Mouse (Mus musculus) spleen, adult 18-20 months (tissue): ENCODE data around the gene Atp2a1.
A peak's percentile ranks its signal among the peaks of the same experiment; 100 is the strongest.
"Not testable (repeated sequence)": the region's sequence is repeated elsewhere in the genome, so short reads cannot be mapped to it uniquely, and the experiment has no call there.

Source experiments
- DNase-seq, 2 experiments: peaks; one replicate each; pipeline ENCODE4 v3.0.0; 2022; ENCODE audit warnings: mixed read lengths in 2 of 2

The Atp2a1 gene

GRCm38 (mm10) chr7:126448481-126448880 is 14.4 kb downstream of the Atp2a1 start:
- DNase-seq = no peak

DNA sequence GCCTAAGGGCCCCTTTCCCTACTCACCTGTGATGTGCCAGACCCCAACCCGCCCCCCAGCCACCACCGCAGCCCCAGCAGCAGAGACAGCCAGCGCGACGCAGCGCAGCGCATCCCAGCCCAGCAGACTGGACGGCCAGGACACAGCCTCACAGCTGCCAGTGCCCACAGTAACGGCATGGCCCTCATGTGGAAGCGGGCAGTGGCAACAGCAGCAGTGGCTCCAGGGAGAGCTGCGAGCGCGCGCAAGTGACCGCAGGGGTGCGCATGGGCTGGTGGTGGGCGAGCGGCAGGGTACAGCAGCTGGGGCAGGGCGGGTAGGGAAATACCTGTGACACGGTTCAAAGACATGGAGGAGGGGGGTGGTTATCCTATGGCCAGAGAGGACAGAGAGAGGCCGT is 16.7 kb downstream of the Atp2a1 start:
- DNase-seq = no peak

GRCm38 (mm10) chr7:126445104-126445815 is 17.6 kb downstream of the Atp2a1 start:
- no peak for DNase-seq

- no peak for DNase-seq
Measured at GRCm38 (mm10) chr7:126444536-126444935, 18.4 kb downstream of the Atp2a1 start.

- no peak for DNase-seq
Measured at GRCm38 (mm10) chr7:126443997-126444396, 18.9 kb downstream of the Atp2a1 start.

GRCm38 (mm10) chr7:126440134-126440533 is 22.8 kb downstream of the Atp2a1 start:
- no peak for DNase-seq

DNA sequence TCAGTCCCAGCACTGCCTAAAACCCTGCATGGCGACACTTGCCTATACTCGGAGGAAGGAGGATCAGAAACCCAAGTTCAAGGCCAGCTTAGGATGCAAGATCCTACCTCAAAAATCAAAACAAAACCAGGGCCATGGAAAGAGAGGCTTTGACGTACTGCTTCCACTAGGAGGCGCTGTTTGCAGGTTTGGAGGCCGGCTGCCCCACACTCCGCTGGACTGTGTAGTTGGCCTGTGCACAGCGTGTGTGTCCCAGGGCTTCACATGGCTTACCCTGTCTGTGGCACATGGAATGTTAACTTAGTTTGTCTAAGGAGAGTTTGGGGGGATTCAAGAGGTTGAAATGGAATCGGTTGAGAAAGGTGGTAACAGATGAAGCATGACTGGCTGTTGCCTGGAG is 26.1 kb downstream of the Atp2a1 start:
- peak in 1 of 2 experiments; percentile 67 for DNase-seq

DNA sequence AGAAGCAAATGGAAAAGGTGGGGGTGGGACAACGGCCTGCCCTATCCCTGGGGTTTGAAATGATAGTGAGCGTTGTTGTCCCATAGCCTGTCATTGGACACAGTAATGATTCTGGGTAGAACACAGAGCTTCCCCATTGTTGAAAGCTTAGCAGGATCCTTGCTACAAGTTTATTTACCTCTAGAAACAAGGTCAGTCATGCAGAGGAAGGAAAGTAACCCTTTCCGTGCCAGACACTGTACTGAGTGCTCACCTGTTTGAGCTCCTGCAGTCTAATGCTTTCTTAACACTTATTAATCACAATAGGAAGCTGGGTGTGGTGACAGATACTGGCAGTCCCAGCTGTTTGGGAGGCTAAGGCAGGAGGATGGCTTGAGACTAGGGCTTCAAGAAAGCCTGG is 27.1 kb downstream of the Atp2a1 start:
- DNase-seq = no peak

DNA sequence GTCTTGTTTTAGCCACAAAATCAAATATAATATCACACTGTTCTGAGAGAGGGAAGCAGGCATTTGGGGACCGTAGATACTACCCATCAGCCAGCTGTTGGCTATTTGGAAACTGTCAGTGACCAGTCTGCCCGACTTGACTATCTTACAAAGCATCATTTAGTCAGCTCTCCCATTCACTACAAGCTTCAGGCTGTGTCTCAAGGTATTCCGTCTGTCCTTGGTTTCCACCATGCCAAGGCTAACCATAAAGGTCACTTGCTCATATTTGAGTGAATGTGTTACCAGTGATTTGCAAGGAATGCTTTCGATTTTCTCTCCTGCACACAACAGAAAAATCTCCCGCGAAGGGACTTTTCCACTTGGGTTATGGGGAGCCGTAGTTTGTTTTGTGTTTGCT is 28.2 kb downstream of the Atp2a1 start:
- DNase-seq = no peak

- DNase-seq = no peak
Measured at GRCm38 (mm10) chr7:126430167-126430566, 32.7 kb downstream of the Atp2a1 start.

DNA sequence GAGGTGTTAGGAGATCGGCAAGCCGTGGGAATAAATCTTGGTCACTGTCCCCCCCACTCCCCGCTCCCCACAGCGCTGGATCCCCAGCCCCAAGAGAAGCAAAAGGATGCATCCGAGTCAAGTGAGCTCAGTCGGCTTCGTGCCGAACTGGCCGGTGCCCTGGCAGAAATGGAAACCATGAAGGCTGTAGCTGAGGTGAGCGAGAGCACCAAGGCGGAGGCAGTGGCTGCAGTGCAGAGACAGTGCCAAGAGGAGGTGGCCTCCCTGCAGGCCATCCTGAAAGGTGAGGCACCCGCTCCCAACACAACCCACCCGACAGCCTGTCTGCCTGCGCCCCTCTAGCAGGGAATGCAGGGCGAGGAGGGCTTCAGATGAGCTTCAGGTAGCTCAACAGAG is 33.4 kb downstream of the Atp2a1 start:
- no peak for DNase-seq

DNA sequence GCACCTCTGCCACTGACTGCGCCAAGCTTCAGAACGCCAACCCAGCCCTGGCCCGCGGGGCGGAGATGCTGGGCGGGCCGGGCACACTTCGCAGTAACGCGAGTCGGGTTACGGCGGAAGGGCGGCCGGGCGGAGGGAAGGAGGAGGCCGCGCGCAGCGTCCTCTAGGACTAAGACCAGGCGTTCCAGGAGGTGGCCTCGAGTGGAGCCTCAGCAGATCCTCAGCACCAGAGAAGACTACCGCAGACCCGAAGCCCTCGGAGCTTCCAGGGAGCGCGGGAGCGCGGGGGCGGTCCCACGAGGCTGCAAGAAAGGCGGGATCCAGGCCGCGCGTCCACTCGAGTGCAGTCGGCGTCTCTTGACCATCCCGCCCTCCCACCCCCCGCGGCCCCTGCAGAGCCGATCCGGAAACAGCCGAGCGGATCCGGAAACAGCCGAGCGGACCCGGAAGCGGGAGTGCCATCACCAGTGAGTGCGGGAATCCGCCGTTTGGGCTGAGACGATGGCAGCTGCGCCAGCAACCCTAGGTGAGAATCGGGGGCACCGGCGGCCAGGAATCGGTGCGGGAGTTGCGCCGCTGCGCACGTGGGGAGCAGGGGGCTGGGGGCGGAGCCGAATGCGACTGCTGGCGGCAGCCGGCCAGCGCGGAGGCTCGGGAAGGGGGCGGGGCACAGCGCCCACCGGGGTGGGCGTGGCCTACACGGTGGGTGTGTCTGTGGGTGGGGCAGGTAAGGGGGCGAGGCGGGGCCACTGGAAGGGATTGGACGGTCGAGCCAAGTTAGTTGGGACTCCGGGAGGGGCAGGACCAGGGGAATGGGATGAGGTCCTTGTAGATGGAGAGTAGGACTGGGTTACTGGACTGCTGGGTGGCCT is 34.0 kb downstream of the Atp2a1 start, which contains the start of gene Rabep2:
Rabep2 (plus strand) TSS at position 129 of the 872 bp plus-strand sequence.
- peak; percentile 91 to 95 for DNase-seq

- no peak for DNase-seq
Measured at GRCm38 (mm10) chr7:126428154-126428553, 34.8 kb downstream of the Atp2a1 start.

DNA sequence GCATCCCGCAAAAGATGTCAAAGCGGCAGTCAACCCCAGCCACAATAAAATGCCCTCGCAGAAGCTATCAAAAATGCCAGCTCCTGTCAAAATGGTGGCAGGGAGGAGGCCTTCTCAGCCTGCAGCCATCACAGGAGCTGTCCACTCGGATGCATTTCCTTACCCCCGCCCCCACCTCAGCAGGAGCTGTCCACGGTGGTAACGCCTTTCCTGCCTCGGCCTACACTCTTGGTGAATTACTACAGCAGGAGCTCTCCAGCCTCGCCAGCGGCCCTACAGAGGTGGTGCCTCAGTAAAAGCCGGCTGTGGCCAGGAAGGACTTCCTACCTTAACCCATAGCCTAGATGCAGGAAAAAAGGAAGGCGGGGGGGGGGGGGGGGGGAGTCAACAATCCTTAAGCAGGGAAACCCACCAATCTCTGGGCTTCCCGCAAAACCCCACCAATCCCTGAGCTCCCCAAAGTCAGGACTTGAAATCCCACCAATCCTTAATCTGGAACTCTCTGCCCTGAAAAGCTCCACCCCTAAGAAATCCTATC is 35.5 kb downstream of the Atp2a1 start:
- DNase-seq = no peak

DNA sequence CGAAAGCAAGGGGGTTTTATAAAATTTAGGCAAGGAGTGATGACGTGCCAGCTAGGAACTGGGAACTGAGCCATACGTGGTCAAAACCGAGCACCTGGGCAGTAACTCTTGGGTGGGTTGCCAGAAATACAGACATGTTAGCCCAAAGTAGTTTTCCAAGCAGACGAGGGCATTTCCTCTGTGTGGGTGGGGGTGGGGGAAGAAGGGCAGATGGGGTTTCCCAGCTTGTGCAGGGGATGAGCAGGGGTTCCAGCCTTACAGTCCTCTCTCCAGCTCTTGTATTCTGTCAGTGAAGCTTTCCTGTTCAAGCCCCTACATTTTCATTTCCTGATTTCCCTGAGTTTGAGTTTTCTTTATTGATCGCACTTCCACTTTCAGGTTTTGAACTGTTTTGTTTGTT is 38.7 kb downstream of the Atp2a1 start:
- no peak for DNase-seq

GRCm38 (mm10) chr7:126421756-126422155 is 41.2 kb downstream of the Atp2a1 start:
- DNase-seq = peak; percentile 37 to 41

GRCm38 (mm10) chr7:126418496-126418895 is 44.4 kb downstream of the Atp2a1 start:
- no peak for DNase-seq

GRCm38 (mm10) chr7:126417606-126418005 is 45.3 kb downstream of the Atp2a1 start:
- no peak for DNase-seq

GRCm38 (mm10) chr7:126417045-126417444 is 45.9 kb downstream of the Atp2a1 start:
- peak; percentile 24 to 45 for DNase-seq

DNA sequence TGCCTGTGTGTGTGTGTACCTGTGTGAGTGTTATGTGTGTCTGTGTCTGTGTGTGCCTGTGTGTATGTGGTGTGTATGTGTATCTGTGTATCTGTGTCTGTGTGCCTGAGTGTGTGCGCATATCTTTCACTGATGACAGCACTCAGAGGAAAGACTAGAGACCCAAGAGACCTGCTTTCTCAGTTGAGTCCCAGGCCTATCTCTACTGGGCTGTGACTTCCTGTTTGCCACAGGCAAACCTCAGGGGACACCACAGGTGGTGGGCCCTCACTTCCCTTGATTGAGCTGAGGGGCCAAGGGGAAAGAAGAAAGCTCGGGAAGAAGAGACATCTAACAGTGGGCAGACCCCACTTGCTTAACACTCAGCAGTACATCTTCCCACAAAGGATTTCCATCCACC is 46.3 kb downstream of the Atp2a1 start:
- DNase-seq = peak; percentile 51 to 67

DNA sequence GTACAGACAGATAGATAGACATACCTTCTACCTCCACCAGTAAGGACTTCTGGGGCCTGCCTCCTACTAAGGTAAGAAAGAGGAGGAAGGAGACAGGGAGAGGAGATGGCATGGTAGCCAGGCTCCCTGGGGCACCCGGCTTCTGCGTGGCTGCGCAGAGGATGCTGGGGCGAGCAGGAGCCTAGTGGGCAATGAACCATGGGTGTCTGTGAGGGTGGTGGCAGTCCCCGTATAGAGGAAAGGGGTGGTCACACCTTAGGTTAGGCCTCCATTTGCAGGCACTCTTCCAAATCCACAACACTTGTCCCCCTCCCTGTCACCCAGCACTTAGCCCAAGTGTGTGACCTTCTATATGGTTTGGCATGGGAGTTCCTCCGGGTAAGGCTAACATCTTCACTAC is 48.2 kb downstream of the Atp2a1 start, which contains the start of gene Cd19:
Cd19 (minus strand) TSS at position 165 of the 400 bp plus-strand sequence.
- DNase-seq = peak; percentile 71 to 75

DNA sequence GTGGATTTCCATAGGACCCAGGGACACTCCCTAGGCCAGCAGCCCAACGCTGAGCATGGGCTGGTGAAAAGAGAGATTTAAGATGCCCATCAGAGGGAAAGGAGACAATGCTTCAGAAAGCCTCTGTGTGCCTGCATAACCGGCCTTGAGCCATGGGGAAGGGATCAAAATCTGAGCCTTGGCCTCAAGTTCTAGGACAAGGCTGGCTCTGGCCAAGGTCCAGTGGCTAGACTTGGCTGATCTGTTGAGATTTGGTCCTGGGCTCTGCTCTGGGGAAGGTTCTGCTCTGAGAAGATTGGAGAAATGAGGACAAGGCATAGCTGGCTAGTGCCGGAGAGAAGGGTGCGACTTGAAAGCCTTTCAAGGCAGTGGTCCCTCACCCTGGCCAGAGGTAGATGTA is 51.8 kb downstream of the Atp2a1 start:
- no peak for DNase-seq

DNA sequence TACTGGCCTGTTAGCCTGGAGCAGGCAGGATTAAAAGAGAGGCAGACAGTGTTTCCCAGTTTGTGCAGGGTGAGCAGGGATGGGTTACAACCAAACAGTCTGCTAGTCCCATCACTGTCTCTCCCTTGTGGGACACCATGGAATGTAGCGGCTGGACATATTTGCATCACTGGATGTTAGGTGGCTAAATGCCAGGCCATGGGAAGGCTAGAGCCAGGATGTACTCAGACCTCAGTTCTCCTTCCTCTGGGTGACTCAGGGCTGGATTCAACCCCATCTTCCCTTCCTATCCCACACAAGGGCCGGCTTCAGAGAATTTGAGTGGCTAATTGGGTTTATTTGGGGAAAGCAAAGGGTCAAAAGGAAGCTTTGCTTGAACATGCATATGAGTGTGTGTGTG is 54.2 kb downstream of the Atp2a1 start:
- DNase-seq = no peak

DNA sequence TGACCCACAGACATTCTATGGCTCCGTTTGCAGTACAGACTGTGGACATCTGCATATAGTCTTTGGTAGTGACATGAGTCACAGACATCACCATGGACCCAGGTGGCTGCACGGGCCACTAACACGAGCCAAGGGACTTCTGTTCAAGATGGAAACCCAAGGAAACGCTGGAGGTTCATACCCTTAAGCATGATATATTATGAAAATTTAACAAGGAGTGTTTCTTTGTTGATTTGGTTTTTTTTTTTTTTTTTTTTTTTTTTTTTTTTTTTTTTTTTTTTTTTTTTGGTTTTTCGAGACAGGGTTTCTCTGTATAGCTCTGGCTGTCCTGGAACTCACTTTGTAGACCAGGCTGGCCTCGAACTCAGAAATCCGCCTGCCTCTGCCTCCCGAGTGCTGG is 60.4 kb downstream of the Atp2a1 start:
- not testable (repeated sequence) for DNase-seq
